14 mouse cellular contexts compared by ENCODE assay signal in the genomic region with DNA sequence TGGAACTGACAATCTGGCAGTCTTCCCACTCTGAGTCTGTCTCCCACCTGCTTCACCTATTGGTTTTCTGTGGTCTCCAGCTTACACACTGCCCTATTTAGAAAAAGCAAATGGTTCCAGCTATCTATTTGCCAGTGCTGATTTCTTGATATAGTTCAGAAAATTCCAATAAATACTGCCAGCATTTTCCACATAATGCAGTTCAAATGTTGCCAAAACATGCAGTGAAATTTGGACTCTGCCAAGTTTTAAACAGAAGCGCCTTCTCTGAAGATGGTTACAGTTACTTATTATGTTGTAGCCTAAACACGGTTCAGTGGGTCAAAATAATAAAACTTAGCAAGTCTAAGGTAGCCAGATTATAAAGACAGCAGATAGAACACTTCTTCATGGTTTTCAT.
"Had no signal": no experiment of that assay in that cellular context is flagged by ENCODE, and none has a peak within 500 bp of the region (broad histone marks: within the 10 kb centered on the region; RNA-seq: fewer than 3 reads in every experiment).

No protein-coding gene starts in this region.

- ATAC-seq: liver, embryonic 12.5 days; midbrain, embryonic 15.5 days had no signal

- H3K9ac ChIP-seq: limb, embryonic 12.5 days; liver, embryonic 12.5 days; lung, embryonic 14.5 days; midbrain, embryonic 15.5 days; neural tube, embryonic 13.5 days had no signal

- DNase-seq: kidney, adult 11 months; kidney, postnatal 25 days; layer of hippocampus, adult 9-11 months; layer of hippocampus, postnatal 36 days; lung, embryonic 14.5 days; lung, postnatal 10 days; lung, postnatal 4 days; right cerebral cortex, postnatal 14 days; thymus, postnatal 36 days had no signal

- H3K36me3 ChIP-seq: limb, embryonic 12.5 days; liver, embryonic 12.5 days; midbrain, embryonic 10.5 days; midbrain, embryonic 15.5 days; neural tube, embryonic 13.5 days had no signal

- H3K4me3 ChIP-seq: limb, embryonic 12.5 days; liver, embryonic 12.5 days; midbrain, embryonic 10.5 days; midbrain, embryonic 15.5 days; neural tube, embryonic 13.5 days had no signal

- H3K9me3 ChIP-seq: limb, embryonic 12.5 days; liver, embryonic 12.5 days; midbrain, embryonic 10.5 days; midbrain, embryonic 15.5 days; neural tube, embryonic 13.5 days had no signal

- H3K4me2 ChIP-seq: limb, embryonic 12.5 days; liver, embryonic 12.5 days; lung, embryonic 14.5 days; midbrain, embryonic 15.5 days; neural tube, embryonic 13.5 days had no signal

- H3K4me1 ChIP-seq: limb, embryonic 12.5 days; liver, embryonic 12.5 days; midbrain, embryonic 10.5 days; midbrain, embryonic 15.5 days; neural tube, embryonic 13.5 days had no signal

- H3K27me3 ChIP-seq: limb, embryonic 12.5 days; liver, embryonic 12.5 days; midbrain, embryonic 15.5 days; neural tube, embryonic 13.5 days had no signal

- H3K27ac ChIP-seq: limb, embryonic 12.5 days; liver, embryonic 12.5 days; midbrain, embryonic 10.5 days; midbrain, embryonic 15.5 days; neural tube, embryonic 13.5 days had no signal
